Mouse (Mus musculus) stomach, embryonic 14.5 days (tissue): Measurements from ENCODE around the gene Mta3. TPM values are rescaled to one million over a fixed set of nuclear protein-coding genes. Genes with fewer than 3 reads are reported as not detected.

Experiments
- ATAC-seq: fragments of 200-750 bp; cut with Nextera tagmentation; 2 replicates; pipeline ENCODE4 v1.8.0; 2017; ENCODE audit warnings: low read depth, moderate TSS enrichment; ENCODE audit not compliant: insufficient number of reproducible peaks, insufficient read depth, low FRiP score
- H3K27ac ChIP-seq: fragments of 300-500 bp; sonication (generic); 2 replicates; pipeline ENCODE4 v1.5.1; 2014; ENCODE audit warnings: mild to moderate bottlenecking, low read length, moderate library complexity, mixed read lengths
- H3K27me3 ChIP-seq: fragments of 300-500 bp; sonication (generic); 2 replicates; pipeline ENCODE4 v1.6.1; 2014; ENCODE audit warnings: low read length, control low read depth, mixed read lengths; ENCODE audit not compliant: control insufficient read depth, insufficient read depth
- H3K36me3 ChIP-seq: fragments of 300-500 bp; sonication (generic); 2 replicates; pipeline ENCODE4 v1.6.1; 2014; ENCODE audit warnings: mild to moderate bottlenecking, control low read depth, low read length, moderate library complexity, mixed read lengths; ENCODE audit not compliant: control insufficient read depth, insufficient read depth
- H3K4me1 ChIP-seq: fragments of 300-500 bp; sonication (generic); 2 replicates; pipeline ENCODE4 v1.6.1; 2014; ENCODE audit warnings: low read length, control low read depth, mixed read lengths; ENCODE audit not compliant: control insufficient read depth, insufficient read depth
- H3K4me2 ChIP-seq: fragments of 300-500 bp; sonication (generic); replicated peaks from 2 replicates; pipeline ENCODE4 v1.6.1; 2014; ENCODE audit warnings: low read depth, low read length, control low read depth
- H3K4me3 ChIP-seq: fragments of 300-500 bp; sonication (generic); 2 replicates; pipeline ENCODE4 v1.5.1; 2014; ENCODE audit warnings: low read depth, low read length, control low read depth
- H3K9ac ChIP-seq: fragments of 300-500 bp; sonication (generic); replicated peaks from 2 replicates; pipeline ENCODE4 v1.6.1; 2014; ENCODE audit warnings: low read depth, mild to moderate bottlenecking, control low read depth, low read length, moderate library complexity, mixed read lengths
- H3K9me3 ChIP-seq: fragments of 300-500 bp; sonication (generic); 2 replicates; pipeline ENCODE4 v1.6.1; 2016; ENCODE audit warnings: low read depth, low read length, control low read depth; ENCODE audit not compliant: control insufficient read depth
- WGBS: fragments of 180-500 bp; shearing (Covaris S2); extraction: QIAGEN DNeasy Blood & Tissue Kit; methylation state at CpG from one replicate; pipeline ENCODE4 v1.1.7; 2014; 5-methylcytosine and 5-hydroxymethylcytosine counted together
- polyA plus RNA-seq: library from polyadenylated mRNA; unstranded; fragments of >200 nt; fragmentation: Nextera tagmentation; extraction: Ambion mirVana; gene quantifications from 2 replicates; pipeline ENCODE4 v1.2.1, GENCODE M21; 2014

Mta3 gene
- polyA plus RNA-seq, 1 experiment from 2014 or later: 38.1 TPM

DNA sequence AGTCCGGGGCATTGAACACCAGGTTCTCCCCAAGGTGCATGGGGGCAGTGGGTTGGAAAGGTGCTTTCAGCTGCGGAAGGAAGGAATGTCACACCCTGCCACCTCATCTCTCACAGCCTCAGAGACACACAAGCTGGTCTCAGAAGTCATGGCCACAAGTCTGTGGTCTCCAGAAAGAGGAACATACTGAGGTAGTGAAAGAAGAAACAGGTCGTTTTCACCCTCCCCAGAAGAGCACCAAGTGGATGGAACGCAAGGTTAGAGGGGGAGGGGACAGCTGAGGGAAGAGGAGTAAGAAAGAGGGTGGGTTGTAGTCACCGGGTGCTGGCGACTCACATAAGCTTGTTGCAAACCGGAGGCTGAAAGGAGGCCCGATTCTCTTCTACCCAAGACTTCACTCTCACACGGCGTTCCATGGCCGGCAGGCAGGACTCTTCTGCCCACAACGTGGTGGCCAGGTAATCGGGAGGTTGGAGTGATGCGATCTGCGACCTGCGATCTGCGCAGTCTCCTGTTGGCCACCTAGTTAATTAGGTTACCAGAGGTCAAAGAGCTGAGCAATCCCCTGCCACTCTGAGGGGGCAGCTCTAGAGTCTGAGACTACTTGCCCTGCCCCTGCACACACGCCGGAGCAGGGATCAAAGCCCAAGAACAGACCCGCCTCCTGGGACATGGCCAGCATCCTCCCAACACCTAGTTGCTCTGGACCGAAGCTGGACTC, 140.5 kb downstream of the Mta3 start:
- H3K27ac ChIP-seq: no peak overlapping the region
- H3K4me3 ChIP-seq: no peak overlapping the region
- H3K27me3 ChIP-seq: no peaks in the 10 kb centered on the region
- no peaks in the 10 kb centered on the region for H3K9me3 ChIP-seq
- H3K9ac ChIP-seq: no peak overlapping the region
- no peak for ATAC-seq
- WGBS: 72% methylated on average over 21 of the region's 21 CpGs
- peaks cover 4% of the 10 kb centered on the region; the same call in 1 of the 2 replicates for H3K4me1 ChIP-seq
- no peak overlapping the region for H3K4me2 ChIP-seq
- no peaks in the 10 kb centered on the region for H3K36me3 ChIP-seq

DNA sequence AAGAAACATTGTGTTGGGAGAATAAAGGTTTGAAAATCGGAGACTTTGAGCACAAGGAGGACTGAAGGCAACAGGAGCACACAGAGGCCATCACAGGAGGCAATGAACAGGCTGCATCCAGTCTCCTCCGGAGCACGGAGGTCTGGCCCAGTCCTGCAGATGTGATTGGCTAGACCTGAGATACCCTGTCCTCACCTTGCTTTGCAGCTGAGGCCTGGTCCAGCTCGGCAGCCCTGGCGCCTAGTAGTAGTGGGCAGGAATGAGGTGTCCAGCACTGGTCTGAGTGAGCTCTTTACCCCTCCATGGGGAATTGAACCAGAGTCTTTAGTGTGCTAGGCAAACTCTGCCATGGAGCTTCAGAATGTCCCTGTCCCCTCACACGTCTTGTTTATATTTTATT, 141.1 kb downstream of the Mta3 start:
- Histone ChIP-seq H3K4me3 (no peak overlapping the region), H3K27me3 (no peaks in the 10 kb centered on the region), H3K9me3 (no peaks in the 10 kb centered on the region), H3K4me2 (no peak overlapping the region), H3K9ac (no peak overlapping the region), H3K36me3 (no peaks in the 10 kb centered on the region), H3K4me1 (peaks cover 4% of the 10 kb centered on the region; the same call in 1 of the 2 replicates), H3K27ac (no peak overlapping the region)
- ATAC-seq: no peak
- WGBS: 84% methylated on average over 6 of the region's 6 CpGs

DNA sequence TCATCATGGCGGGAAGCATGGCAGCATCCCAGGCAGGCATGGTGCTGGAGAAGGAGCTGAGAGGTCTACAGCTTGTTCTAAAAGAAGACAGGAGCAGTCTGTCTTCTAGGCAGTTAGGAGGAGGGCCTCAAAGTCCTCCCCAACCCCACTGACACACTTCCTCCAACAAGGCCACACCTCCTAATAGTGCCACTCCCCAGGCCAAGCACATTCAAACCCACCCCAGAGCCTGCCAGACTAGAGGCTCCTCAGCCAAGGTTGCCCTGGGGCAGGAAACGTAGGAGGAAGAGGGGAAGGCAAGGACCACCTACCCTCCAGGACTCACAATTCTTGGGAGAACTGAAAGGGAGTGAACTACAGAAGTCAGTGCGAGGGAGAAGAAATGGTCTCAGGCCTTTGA, 141.9 kb downstream of the Mta3 start, which contains the start of gene Haao:
Gene Haao (minus strand): TSS at position 149 of the 400 bp plus-strand sequence.
- Histone ChIP-seq H3K27ac (no peak within 1 kb of the TSS), H3K4me2 (no peak within 1 kb of the TSS), H3K4me3 (no peak within 1 kb of the TSS), H3K9ac (no peak within 1 kb of the TSS), H3K36me3 (no peaks in the 10 kb centered on the region), H3K9me3 (no peaks in the 10 kb centered on the region), H3K27me3 (no peaks in the 10 kb centered on the region), H3K4me1 (peaks cover 4% of the 10 kb centered on the region; the same call in 1 of the 2 replicates)
- 79% methylated on average over 3 of the region's 3 CpGs for WGBS
- ATAC-seq: no peak

DNA sequence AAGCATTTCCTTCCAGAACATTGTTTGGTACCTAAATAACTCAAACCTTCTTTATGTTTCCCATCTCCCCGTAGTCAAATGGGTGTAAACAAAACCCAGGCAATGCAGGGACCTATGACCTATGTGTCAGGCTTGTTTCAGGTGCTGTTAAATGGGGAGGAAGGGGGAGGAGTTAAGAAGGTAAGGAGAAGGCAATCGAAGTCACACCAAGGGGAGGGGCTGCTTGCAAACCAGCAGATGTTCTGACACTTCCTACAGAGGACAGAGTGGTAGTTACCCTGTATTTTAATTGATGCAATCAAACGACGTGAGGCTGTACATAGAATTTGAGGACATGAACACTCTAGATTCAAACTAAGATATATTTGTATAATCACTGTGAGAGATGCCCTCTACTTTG, 142.5 kb downstream of the Mta3 start:
- no peak overlapping the region for H3K4me2 ChIP-seq
- WGBS: 36% methylated on average over 4 of the region's 4 CpGs
- no peak overlapping the region for H3K4me3 ChIP-seq
- no peak overlapping the region for H3K9ac ChIP-seq
- H3K4me1 ChIP-seq: peaks cover 4% of the 10 kb centered on the region; the same call in 1 of the 2 replicates
- no peaks in the 10 kb centered on the region for H3K36me3 ChIP-seq
- no peaks in the 10 kb centered on the region for H3K27me3 ChIP-seq
- no peaks in the 10 kb centered on the region for H3K9me3 ChIP-seq
- ATAC-seq: no peak
- H3K27ac ChIP-seq: no peak overlapping the region

DNA sequence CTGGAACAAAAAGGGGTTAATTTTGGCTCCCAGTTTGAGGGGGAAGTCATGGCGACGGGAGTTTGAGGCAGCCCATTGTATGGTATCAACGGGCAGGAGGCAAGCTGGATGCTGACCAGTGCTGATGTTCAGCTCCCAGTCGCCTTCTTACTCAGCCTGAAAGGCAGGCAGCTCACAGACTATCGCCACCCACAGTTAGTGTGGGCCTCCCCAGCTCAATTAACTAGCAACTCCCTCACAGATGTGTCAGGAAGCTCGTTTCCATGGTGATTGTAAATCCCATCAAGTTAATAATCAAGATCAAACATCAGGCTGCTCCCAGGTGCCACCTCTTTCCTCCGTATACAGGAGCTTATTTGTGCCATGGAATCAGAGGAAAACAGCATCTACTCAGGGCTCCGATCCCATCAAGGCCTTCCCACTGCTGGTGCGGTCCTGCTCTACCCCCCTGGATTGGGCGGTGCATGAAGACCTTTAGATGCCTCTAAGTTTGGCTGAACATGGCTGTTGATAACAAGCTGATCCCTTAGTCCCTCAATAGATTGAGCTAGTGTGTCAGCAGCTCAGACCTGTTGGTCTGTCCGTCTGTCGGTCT, 143.2 kb downstream of the Mta3 start:
- no peak overlapping the region for H3K9ac ChIP-seq
- 64% methylated on average over 12 of the region's 12 CpGs for WGBS
- H3K36me3 ChIP-seq: no peaks in the 10 kb centered on the region
- no peak overlapping the region for H3K27ac ChIP-seq
- peaks cover 4% of the 10 kb centered on the region; the same call in 1 of the 2 replicates for H3K4me1 ChIP-seq
- H3K4me3 ChIP-seq: no peak overlapping the region
- ATAC-seq: no peak
- H3K27me3 ChIP-seq: no peaks in the 10 kb centered on the region
- no peaks in the 10 kb centered on the region for H3K9me3 ChIP-seq
- no peak overlapping the region for H3K4me2 ChIP-seq

DNA sequence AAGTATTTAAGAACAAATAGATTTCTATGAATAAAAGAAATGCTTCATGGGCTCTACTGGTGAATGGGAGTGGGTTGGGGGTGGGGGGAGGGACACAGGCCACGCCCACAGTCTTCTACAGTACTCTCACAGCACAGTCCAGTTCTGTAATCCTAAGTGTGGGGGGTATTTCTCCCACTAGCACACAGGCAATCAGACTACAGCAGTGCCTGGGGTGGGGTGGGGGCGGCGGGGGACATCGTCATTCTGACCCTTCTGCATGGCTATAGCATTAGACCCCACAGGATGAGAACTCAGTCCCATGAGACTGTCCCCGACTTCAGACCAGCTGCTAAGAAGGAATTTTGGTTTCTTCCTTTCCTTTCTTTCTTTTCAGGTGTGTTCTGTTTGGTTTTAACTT, 143.8 kb downstream of the Mta3 start:
- Histone ChIP-seq H3K27me3 (no peaks in the 10 kb centered on the region), H3K4me2 (no peak overlapping the region), H3K36me3 (no peaks in the 10 kb centered on the region), H3K9me3 (no peaks in the 10 kb centered on the region), H3K9ac (no peak overlapping the region), H3K27ac (no peak overlapping the region), H3K4me1 (peaks cover 4% of the 10 kb centered on the region; the same call in 1 of the 2 replicates), H3K4me3 (no peak overlapping the region)
- WGBS: 83% methylated on average over 5 of the region's 5 CpGs
- no peak for ATAC-seq

DNA sequence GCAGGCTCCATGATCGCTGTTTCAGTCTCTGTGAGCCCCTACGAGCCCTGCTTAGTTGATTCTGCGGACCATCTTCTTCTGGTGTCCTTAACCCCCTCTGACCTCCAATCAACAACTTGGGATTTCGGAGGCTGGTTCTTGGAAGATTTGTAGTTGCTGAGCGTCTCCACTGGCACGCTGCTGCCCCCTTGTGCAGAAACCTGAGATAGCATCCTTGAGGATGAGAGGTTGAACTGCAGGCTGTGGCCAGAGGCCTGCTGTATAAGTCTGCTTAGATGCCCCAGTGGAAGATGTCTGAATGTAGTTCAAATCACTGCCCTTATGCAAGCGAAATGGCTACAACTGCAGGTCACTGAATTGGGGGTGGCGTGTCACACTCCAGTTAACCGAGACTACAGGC, 144.5 kb downstream of the Mta3 start:
- ATAC-seq: no peak
- 14% methylated on average over 9 of the region's 9 CpGs for WGBS

DNA sequence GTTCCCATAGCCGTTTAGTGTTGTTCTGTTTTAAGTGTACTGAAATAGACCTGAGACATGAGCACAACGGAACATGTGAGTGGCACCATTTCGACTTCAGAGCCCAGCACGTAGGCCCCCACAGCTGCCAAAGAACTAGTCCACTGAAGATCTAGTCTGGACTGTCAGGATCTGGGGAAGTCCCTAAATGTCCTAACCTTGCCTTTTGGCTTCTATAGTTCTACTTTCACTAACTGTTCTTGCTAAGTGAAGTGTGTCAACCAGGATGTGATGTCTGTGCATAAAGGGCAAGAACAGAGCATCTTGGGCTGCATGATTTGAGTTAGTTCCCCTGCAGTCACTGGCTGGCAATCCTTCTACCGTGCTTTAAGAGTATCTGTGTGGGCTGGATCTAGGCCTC, 144.9 kb downstream of the Mta3 start:
- no peaks in the 10 kb centered on the region for H3K36me3 ChIP-seq
- no peak overlapping the region for H3K4me2 ChIP-seq
- no peak for ATAC-seq
- H3K27ac ChIP-seq: no peak overlapping the region
- 80% methylated on average over 5 of the region's 5 CpGs for WGBS
- no peak overlapping the region for H3K9ac ChIP-seq
- peaks cover 4% of the 10 kb centered on the region; the same call in 1 of the 2 replicates for H3K4me1 ChIP-seq
- H3K9me3 ChIP-seq: no peaks in the 10 kb centered on the region
- H3K27me3 ChIP-seq: no peaks in the 10 kb centered on the region
- H3K4me3 ChIP-seq: no peak overlapping the region

More for the DNA sequence above, 144.5 kb downstream of the Mta3 start:
- Histone ChIP-seq H3K27me3 (no peaks in the 10 kb centered on the region), H3K36me3 (no peaks in the 10 kb centered on the region), H3K4me2 (no peak overlapping the region; the same call in 1 of the 2 replicates), H3K4me3 (no peak overlapping the region), H3K4me1 (peaks cover 4% of the 10 kb centered on the region; the same call in 1 of the 2 replicates), H3K27ac (no peak overlapping the region), H3K9me3 (no peaks in the 10 kb centered on the region), H3K9ac (no peak overlapping the region)
